Mouse (Mus musculus): ENCODE data around the gene Camta1.
A peak's percentile ranks its signal among the peaks of the same experiment; 100 is the strongest.

The Camta1 gene

GRCm38 (mm10) chr4:151111226-151111625, 750.5 kb downstream of the Camta1 start:
- DNase-seq (ENCODE audit: low spot score) = no peak

- DNase-seq (ENCODE audit: low spot score) = no peak
Observed at GRCm38 (mm10) chr4:151108834-151109241, 752.8 kb downstream of the Camta1 start.

- peak; percentile 83 for DNase-seq (ENCODE audit: low spot score)
Observed at GRCm38 (mm10) chr4:151108028-151108771, 753.5 kb downstream of the Camta1 start.

- DNase-seq (ENCODE audit: low spot score) = peak; percentile 37
Observed at GRCm38 (mm10) chr4:151107131-151108001, 754.3 kb downstream of the Camta1 start.

GRCm38 (mm10) chr4:151106468-151106867, 755.2 kb downstream of the Camta1 start:
- no peak for DNase-seq (ENCODE audit: low spot score)

- DNase-seq (ENCODE audit: low spot score) = no peak
Observed at GRCm38 (mm10) chr4:151105886-151106285, 755.8 kb downstream of the Camta1 start.

- DNase-seq (ENCODE audit: low spot score) = no peak
Observed at GRCm38 (mm10) chr4:151104147-151104546, 757.5 kb downstream of the Camta1 start.

GRCm38 (mm10) chr4:151103646-151104045, 758.0 kb downstream of the Camta1 start:
- no peak for DNase-seq (ENCODE audit: low spot score)

- no peak for DNase-seq (ENCODE audit: low spot score)
Observed at GRCm38 (mm10) chr4:151097104-151097438, 764.6 kb downstream of the Camta1 start.

- no peak for DNase-seq (ENCODE audit: low spot score)
Observed at GRCm38 (mm10) chr4:151096334-151097103, 765.2 kb downstream of the Camta1 start.

- DNase-seq (ENCODE audit: low spot score) = peak; percentile 39
Observed at GRCm38 (mm10) chr4:151095207-151095606, 766.5 kb downstream of the Camta1 start.

GRCm38 (mm10) chr4:151089270-151089669, 772.4 kb downstream of the Camta1 start, which contains the start of gene Gm13090:
Gene Gm13090, plus strand, starts transcription at chr4:151089570.
- DNase-seq (ENCODE audit: low spot score) = no peak

- DNase-seq (ENCODE audit: low spot score) = no peak
Observed at GRCm38 (mm10) chr4:151088819-151089218, 772.9 kb downstream of the Camta1 start.

- DNase-seq (ENCODE audit: low spot score) = no peak
Observed at GRCm38 (mm10) chr4:151087358-151087757, 774.3 kb downstream of the Camta1 start.

- no peak for DNase-seq (ENCODE audit: low spot score)
Observed at GRCm38 (mm10) chr4:151083027-151083426, 778.6 kb downstream of the Camta1 start.

- DNase-seq (ENCODE audit: low spot score) = no peak
Observed at GRCm38 (mm10) chr4:151081977-151082376, 779.7 kb downstream of the Camta1 start.

- DNase-seq (ENCODE audit: low spot score) = no peak
Observed at GRCm38 (mm10) chr4:151081355-151081754, 780.3 kb downstream of the Camta1 start.

- no peak for DNase-seq (ENCODE audit: low spot score)
Observed at GRCm38 (mm10) chr4:151074817-151075216, 786.9 kb downstream of the Camta1 start.

GRCm38 (mm10) chr4:151073108-151073744, 788.5 kb downstream of the Camta1 start:
- DNase-seq (ENCODE audit: low spot score) = peak; percentile 55

- DNase-seq (ENCODE audit: low spot score) = no peak
Observed at GRCm38 (mm10) chr4:151070962-151071361, 790.7 kb downstream of the Camta1 start.

- DNase-seq (ENCODE audit: low spot score) = no peak
Observed at GRCm38 (mm10) chr4:151068751-151069150, 792.9 kb downstream of the Camta1 start.

GRCm38 (mm10) chr4:151059566-151059965, 802.1 kb downstream of the Camta1 start:
- DNase-seq (ENCODE audit: low spot score) = no peak

All from left cerebral cortex, adult 11 months (tissue).